Mouse (Mus musculus) thymus, postnatal 25 days (tissue): ENCODE data around the gene Obp2a.
"Not testable (repeated sequence)": the region's sequence is repeated elsewhere in the genome, so short reads cannot be mapped to it uniquely, and the experiment has no call there.

Experiments
- DNase-seq: peaks from one replicate; pipeline ENCODE4 v3.0.0; 2022

The Obp2a gene

DNA sequence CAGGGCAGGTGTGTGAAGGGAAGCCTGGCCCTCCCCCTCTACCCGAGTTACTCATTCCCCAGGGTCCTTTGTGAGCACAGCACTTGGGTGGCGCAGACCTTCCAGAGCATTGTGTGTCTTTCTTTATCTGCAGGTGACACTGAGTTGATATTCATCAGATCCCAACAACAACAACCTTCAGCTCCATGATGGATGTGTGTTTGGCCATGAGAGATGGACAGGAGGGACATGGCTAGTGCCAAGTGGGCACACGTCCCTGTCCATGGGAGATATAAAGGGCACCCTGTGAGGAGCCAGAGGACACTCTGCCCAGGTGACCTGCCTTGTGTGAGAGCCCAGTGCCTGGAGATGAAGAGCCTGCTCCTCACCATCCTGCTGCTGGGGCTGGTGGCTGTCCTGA lies at the start of gene Obp2a:
Gene Obp2a, plus strand, starts transcription at position 301 of the 400 bp plus-strand sequence.
- DNase-seq = not testable (repeated sequence)

GRCm38 (mm10) chr2:25652902-25653301 lies 46.9 kb upstream of the Obp2a start, which contains the start of gene Lcn8:
Gene Lcn8, plus strand, starts transcription at chr2:25653120.
- no peak for DNase-seq

- no peak for DNase-seq
Observed at GRCm38 (mm10) chr2:25654502-25654901, 45.3 kb upstream of the Obp2a start.

DNA sequence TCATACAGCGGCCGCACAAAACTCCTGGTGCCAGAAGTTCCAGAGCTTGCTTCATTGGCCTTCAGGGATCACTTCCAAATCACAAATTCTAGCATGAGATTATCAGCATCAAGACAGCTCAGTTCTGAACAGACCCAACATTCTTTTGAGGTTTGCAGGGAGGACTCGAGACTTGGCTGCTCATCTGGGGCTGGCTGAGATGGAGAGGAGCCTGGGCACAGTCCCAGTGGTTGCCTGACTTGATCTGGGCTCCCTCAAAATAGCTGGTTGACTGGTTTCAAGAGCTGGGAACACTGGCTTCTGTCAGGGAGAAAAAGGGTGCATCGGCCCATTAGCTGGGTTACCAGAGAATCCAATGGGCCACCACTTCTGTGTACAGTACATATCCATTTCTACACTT lies 43.2 kb upstream of the Obp2a start:
- DNase-seq = no peak

DNA sequence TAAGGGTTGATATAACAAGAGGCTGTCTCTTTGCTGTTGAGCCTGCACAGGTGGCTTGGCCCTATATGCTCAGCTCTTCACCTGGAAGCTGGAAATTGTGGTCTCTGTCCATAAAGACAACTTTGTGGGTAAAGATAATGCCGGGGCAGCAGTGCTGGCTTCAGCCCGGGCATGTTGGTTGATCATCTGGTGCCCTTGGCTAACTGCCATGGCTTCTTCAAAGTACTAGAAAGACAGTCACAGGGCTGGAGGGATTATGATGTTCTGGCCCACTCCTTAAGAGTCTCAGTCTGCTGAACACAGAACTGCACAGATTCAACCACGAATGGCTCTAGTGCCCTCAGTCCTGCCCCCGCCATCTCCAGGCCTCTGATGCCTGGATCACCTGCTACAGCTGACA lies 42.6 kb upstream of the Obp2a start:
- no peak for DNase-seq

DNA sequence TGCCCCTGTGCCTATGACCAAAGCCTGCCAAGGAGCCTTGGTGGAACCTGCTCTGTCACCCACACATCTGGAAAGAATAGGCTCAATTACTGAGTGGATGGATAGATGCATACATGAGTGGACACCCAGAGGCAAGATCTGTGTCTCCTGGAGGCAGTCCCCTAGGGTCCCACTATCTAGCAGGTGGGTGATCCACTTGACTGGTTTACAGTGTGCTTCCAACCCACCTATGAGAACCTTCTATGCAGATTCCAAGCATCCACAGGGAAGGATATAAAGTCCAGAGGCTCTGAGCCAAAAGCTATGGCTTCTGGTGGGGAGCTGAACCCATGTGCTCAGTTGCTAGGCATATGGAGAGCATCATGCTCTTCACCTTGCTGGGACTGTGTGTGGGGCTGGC lies 42.2 kb upstream of the Obp2a start, which contains the start of gene Lcn5:
Gene Lcn5, plus strand, starts transcription at position 301 of the 400 bp plus-strand sequence.
- DNase-seq = no peak

GRCm38 (mm10) chr2:25660279-25660678 lies 39.6 kb upstream of the Obp2a start:
- no peak for DNase-seq

- DNase-seq = no peak
Observed at GRCm38 (mm10) chr2:25661245-25661970, 38.4 kb upstream of the Obp2a start.

GRCm38 (mm10) chr2:25663511-25663910 lies 36.3 kb upstream of the Obp2a start:
- peak; percentile 77 for DNase-seq

- DNase-seq = no peak
Observed at GRCm38 (mm10) chr2:25664125-25664524, 35.7 kb upstream of the Obp2a start.

GRCm38 (mm10) chr2:25666516-25666915 lies 33.3 kb upstream of the Obp2a start:
- no peak for DNase-seq

DNA sequence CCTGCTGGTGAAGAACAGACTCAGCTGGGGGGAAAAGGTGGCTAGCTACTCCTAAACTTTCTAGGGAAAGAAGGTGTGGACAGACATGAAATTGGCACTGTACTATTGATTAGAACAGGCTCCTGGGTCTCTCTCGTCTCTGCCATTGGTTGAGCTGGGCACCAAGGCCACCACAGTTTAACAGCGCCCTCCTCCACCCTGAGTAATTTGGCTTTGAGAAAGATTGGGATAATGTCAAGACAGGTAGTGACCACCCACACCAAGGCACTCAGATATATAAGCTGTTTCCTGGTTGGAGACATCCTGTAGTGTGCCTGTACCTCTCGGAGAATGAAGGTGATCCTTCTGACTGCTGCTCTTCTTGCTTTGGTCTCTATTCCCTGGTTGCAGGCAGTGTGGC lies 23.4 kb upstream of the Obp2a start, which contains the start of gene Lcn6:
Gene Lcn6, plus strand, starts transcription at position 301 of the 400 bp plus-strand sequence.
- DNase-seq = no peak

- DNase-seq = peak; percentile 58
Observed at GRCm38 (mm10) chr2:25679559-25679958, 20.3 kb upstream of the Obp2a start.

GRCm38 (mm10) chr2:25682426-25682825 lies 17.4 kb upstream of the Obp2a start, which contains the start of gene Lcn10:
Gene Lcn10, plus strand, starts transcription at chr2:25682726.
- DNase-seq = no peak

DNA sequence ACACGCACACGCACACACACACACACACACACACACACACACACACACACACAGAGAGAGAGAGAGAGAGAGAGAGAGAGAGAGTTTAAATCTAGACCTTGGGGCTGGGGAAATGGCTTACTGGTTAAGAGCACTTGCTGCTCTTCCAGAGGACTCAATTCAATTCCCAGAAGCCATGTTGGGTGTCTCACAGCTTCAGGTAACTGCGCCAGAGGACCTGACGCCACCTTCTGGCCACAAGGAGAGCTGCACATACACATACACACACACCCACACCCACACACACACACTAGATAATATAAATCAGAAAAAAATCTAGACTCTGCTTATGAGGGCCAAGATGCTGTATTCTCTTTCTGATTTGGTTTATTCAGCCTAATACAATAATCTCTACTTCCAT lies 12.9 kb upstream of the Obp2a start:
- DNase-seq = no peak

DNA sequence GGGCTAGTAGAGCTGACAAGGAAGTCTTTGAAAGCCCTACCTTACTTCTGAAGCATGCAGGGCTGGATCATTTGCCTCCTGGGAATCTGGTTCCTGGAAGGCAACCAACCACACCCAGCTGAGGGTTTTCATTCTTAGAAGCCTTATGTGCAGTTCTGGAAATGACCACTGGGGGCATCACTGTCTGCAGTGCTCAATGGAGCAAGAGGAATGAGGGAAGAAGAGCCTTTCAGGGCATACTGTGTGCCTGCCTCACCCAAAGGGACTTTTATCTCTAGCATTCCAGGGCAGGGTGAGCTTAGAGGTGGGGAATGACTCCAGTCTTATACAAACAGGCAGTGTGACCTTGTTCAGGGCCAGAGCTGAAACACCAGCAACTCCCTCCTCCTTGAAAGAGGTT lies 5.2 kb upstream of the Obp2a start:
- DNase-seq = peak; percentile 60

GRCm38 (mm10) chr2:25696951-25697350 lies 2.9 kb upstream of the Obp2a start:
- no peak for DNase-seq

GRCm38 (mm10) chr2:25698696-25699095 lies 1.1 kb upstream of the Obp2a start:
- DNase-seq = no peak

DNA sequence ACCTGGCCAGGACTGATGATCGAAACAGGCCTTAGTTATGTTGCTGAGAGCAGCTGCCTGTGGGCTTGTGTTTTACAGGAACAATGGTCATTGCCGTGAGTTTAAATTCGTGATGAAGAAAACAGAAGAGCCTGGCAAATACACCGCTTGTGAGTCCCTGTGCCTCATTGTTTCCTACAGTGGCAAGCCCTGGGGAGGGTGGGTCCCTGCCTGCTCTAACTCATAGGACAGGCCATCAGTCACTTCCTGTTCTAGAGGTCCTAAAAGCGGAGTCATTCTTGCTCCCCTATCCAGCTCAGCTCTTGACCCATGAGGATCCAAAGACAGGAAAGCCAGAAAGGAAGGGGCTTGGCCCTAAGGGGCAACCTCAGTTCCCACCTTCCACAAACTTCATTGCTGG lies 1.2 kb downstream of the Obp2a start:
- no peak for DNase-seq

DNA sequence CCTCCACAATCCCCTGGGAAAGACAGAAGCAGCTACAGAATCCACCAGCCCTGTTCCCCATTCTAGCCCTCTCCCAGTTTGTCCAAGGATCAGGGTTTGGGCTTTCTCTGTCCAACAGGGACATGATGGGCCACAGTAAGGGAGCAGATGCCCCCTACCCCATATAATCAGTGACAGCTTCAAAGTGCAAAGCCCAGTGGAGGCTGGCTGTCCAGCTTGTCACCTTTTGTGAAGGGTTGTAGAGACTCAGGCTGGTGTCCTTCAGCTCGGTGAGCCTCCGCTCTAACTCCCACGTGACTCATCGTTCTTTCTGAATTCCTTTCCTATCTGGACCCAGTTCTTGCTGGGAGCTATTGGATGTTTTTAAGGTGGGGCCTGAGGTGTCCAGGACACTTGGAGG lies 3.9 kb downstream of the Obp2a start:
- DNase-seq = no peak

DNA sequence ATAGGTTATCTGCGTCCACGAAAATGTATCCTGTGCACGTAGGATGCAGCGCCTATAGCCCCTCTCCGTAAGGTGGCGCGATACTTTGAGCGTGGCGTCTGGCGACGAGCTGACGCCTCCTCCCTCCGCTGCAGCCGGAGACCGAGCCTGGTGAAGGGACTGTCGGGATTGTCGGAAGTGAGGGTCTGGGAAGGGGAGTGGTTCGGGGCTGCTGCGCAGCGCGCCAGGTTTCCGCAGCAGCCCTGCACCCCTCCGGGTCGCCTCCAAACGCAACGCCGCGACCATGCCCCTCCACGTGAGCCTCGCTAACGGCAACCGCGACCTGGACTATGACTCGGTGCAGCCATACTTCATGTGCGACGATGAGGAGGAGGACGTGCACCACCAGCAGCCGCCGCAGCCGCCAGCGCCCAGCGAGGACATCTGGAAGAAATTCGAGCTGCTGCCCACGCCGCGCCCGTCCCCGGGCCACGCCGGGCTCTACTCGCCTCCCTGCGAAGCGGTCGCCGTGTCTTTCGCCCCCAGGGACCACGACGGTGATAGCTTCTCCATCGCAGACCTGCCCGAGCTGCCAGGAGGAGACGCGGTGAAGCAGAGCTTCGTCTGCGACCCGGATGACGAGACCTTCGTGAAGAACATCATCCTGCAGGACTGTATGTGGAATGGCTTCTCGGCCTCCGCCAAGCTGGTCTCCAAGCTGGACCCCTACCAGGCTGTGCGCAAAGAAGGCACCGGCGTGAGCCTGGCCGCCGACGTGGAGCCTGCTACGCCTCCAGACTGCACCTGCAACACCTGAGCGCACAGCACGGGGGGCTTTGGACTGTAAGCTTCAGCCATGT lies 7.0 kb downstream of the Obp2a start, which contains the start of gene Bmyc:
Gene Bmyc, plus strand, starts transcription at position 97 of the 839 bp plus-strand sequence.
- peak; percentile 85 for DNase-seq

GRCm38 (mm10) chr2:25708121-25708520 lies 8.3 kb downstream of the Obp2a start:
- DNase-seq = peak; percentile 30

DNA sequence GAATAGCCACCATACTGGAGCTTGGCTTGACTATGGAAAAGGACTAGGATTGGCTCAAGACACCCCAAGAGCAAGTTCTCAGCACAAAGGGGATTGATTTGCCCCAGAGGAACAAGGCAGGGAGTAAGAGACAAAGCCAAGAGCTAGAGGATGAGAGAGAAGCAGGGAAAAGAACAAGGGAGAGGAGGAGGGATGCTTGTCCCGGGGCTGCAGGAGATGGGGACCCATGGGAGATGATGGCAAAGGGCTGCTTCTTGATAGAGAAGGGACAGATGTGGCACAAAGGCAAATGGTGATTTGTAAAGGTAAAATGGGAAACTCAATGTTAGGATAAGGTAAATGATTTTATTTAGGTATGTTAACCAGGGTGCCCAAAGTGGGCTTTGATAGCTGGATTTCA lies 9.2 kb downstream of the Obp2a start:
- not testable (repeated sequence) for DNase-seq

GRCm38 (mm10) chr2:25709791-25710190 lies 9.9 kb downstream of the Obp2a start:
- DNase-seq = not testable (repeated sequence)
